Mouse (Mus musculus) heart, postnatal 25 days (tissue): ENCODE data around the gene Mnt. TPM values are rescaled to one million over a fixed set of nuclear protein-coding genes. Genes with fewer than 3 reads are reported as not detected.
"Not testable (repeated sequence)": the region's sequence is repeated elsewhere in the genome, so short reads cannot be mapped to it uniquely, and the experiment has no call there.

Source experiments
- DNase-seq: peaks from one replicate; pipeline ENCODE4 v3.0.0; 2022; ENCODE audit warnings: low spot score
- intact Hi-C: fragments of 180-260 bp; cut with DNase I; formaldehyde crosslinking; loops from one replicate; pipeline ENCODE4 v1.15.1; 2025
- total RNA-seq, 2 experiments: library from RNA; stranded (reverse); gene quantifications; 2 replicates each; pipeline ENCODE4 v1.2.3; 2021

The Mnt gene
- total RNA-seq: 10 to 100 TPM in 1 of 2 experiments, 1 to 10 TPM in 1; 9.8 to 10.6 TPM

DNA sequence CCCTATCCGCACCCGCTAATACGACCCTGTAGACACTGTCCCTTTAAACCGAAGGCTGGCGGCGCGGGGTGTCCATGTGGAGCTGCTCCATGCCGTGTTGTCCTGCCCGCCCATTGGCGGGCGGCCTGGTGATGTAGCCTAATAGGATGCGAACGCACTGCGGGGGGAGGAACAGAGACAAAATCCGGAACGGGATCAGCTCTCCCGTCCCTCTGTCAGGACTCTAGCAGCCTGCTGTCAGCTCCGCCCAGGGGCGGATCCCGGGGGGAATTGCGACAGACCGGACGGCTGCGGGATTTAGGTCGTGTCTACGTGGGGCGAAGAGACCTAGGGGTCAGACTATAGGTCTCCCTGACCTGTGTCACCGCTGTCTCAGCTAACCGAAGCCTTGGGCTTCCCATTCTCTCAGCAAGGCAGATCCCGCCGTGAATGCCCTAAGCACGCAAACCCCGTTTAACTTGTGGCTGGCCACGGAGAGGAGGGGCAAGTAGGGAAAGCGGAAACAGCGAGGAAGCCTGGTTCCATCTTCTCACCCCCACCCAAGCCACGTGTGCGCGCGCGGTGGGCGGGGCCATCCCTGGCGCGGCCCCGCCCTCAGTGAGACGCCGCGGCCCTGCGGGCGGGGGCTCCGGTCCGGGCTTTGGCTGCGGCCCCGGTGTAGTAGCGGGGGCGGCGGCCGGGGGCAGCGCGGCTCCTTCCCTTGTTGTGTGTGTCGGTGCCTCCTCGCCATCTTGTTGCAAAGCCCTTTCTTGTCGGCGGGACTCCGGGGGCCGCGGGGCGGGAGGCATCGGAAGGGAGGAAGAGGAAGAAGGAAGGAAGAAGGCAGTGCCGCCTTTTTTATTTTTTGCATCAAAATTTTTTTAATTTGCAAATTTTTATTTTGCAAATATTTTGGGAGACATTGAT lies at the start of gene Mnt:
Gene Mnt (plus strand): TSS at position 665 of the 906 bp plus-strand sequence.
- intact Hi-C loops: loop anchor here (5.0 to 10.0 kb wide), 2 partner anchors 108 to 1674 kb away; partner anchors contain the start of gene Pafah1b1

DNA sequence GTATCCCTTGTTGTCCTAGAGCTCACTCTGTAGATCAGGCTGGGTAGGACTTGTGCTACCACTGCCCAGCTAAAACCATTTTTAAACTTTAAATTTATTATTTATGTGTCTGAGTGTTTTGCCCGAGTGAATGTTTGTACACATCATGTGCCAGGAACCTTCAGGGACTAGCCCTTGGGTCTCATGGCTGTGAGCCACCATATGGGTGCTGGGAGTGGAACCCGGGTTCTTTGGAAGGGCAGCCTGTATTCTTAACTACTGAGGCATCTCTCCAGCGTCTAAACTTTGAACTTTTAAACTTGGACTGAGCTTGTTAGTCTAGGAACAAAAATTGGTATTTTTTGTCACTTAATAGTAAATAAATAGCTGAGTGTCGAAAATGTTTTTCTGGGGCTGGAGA lies 37.8 kb upstream of the Mnt start:
- DNase-seq: no peak
- intact Hi-C loops: no loop called here

More for the DNA sequence above, at the start of gene Mnt:
- DNase-seq: peak; percentile 99

- DNase-seq: no peak
- intact Hi-C loops: no loop called here
Measured at GRCm38 (mm10) chr11:74800658-74801057, 30.1 kb upstream of the Mnt start.

DNA sequence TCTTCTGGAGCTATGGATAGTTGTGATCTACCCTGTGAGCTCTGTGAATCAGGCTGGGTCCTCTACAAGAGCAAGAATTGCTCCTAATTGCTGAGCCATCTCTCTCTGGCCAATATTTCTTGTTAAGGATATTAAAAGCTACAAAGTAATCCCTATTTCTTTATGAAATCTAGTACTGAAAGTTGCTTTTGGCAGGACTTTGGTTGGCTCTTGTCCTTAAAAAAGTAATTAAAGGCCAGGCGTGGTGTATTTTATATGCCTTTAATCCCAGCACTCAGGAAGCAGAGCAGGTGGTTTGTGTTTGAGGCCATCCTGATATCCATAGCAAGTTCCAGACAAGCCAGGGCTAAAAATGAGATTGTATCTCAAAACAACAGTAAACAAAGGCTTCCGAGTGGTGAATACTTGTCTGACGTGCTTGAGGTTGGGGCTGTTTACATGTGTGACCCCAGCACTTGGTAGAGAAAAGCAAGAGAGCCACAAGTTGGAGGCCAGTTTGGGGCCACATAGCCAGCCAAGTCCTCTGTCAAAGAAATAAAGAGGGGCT lies 26.6 kb upstream of the Mnt start:
- no peak for DNase-seq
- intact Hi-C loops: no loop called here

DNA sequence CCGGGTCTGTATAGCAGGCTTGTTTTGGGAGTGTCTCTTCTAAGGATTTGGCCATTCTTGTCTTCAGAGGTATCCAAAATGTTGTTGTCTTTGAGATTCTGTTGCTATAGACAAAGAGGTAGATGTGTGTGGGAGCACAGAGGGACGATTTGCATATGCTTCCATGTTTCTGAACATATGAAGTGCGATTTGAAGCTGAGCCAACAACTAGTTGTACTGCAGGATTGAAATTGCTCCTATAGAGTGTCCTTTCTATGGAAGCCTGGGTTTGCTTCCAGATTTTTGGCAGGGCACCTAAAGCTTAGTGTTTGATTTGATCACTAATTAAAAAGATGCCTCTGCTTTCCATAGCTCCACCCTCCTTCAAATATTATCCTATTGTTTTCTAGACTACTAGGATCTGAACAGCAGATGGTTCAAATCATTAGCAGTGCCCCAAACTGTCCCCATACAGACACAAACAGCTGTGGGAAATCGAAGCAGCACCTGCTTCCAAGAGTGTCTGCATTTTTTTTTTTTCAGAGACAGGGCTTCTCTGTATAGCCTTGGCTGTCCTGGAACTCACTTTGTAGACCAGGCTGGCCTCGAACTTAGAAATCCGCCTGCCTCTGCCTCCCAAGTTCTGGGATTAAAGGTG lies 23.4 kb upstream of the Mnt start:
- DNase-seq: no peak
- intact Hi-C loops: no loop called here

DNA sequence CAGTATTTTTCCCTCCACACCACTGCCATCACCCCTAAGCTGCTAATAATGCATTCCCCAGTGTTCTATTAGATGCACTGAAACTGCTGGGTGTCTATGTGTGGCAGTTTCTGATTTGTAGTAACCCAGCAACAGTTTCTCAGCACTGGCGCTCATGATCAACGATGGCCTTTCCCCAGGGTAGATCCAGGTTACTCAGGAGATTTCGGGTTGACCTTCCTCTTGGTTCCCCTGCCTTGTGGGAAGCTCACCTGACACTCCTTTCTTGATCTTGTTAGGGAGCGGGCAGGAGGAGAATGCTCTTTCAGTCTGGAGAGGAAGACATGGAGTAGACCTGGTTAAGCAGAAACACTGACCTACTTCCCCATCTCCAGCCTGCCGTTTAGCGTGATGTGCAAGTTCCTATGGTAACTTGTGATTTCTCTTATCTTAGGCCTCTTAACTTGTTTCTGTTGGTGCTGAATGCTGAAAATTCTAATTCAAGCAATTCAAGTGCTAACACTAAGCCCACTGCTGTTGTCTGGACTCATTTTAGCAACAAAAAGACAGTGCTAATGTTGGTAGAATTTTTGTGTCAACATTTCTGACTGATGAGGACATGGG lies 22.4 kb upstream of the Mnt start:
- no peak for DNase-seq
- intact Hi-C loops: no loop called here

GRCm38 (mm10) chr11:74810134-74810533 lies 20.6 kb upstream of the Mnt start:
- intact Hi-C loops: no loop called here

DNA sequence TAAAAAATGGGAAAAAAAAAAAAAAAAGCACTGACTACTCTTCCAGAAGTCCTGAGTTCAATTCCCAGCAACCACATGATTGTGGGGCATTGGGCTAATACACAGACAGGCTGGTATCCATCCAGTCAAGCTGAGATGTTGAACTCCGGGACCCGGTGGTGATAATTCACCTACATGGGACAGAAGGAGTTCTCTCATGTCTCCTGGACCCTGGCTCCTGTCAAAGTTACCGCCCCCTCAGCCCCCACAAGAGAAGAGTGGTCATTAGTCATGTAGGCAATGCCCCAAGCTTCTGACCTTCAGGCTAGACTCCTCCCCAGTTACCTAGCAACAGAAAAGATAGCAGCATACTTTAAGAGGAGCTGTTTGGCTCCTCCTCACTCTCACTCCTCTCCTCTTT lies 19.7 kb upstream of the Mnt start:
- DNase-seq, intact Hi-C loops: not testable (repeated sequence)

More at GRCm38 (mm10) chr11:74810134-74810533, 20.6 kb upstream of the Mnt start:
- DNase-seq: no peak

DNA sequence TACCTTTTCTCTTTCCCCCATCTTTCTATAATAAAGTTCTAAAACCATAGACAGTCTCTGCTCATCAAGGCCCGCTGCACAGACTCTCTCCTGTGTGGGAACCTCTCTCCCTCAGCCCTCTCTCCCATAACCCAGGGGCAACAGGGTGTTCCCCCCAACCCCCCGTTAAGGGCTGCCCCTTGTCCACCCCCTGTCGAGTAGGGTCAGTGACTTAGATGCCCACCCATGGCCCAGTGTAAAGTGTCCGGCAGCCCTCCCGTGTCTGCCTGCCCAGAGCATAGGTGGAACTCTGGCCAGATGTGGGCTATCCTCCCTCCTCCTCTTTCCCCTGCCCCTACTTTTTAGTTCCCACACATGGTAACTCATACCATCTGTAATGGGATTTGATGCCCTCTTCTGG lies 19.2 kb upstream of the Mnt start:
- intact Hi-C loops: no loop called here
- DNase-seq: no peak

DNA sequence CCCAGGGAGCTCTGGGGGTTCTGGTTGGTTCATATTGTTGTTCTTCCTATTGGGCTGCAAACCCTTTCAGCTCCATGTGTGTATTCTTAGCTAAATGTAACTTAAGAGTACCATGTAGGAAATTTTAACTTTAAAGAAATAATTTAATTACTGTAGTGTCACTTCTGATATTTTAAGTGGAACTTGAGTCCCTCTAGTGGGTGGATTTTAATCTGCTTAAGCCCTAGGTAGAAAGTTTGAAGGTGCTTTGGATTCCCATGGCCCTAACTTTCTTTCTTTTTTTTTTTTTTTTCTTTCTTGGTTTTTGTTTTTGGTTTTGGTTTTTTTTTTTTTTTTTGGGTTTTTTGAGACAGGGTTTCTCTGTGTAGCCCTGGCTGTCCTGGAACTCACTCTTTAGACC lies 14.9 kb upstream of the Mnt start:
- DNase-seq: no peak
- intact Hi-C loops: loop anchor here (2.0 kb wide), 1 partner anchor 181 kb away; no protein-coding TSS in a partner anchor

- intact Hi-C loops: loop anchor here (1.0 to 10.0 kb wide), 2 partner anchors 27 to 354 kb away; partner anchors contain the start of gene Ovca2
- no peak for DNase-seq
Measured at GRCm38 (mm10) chr11:74820921-74821320, 9.8 kb upstream of the Mnt start.

DNA sequence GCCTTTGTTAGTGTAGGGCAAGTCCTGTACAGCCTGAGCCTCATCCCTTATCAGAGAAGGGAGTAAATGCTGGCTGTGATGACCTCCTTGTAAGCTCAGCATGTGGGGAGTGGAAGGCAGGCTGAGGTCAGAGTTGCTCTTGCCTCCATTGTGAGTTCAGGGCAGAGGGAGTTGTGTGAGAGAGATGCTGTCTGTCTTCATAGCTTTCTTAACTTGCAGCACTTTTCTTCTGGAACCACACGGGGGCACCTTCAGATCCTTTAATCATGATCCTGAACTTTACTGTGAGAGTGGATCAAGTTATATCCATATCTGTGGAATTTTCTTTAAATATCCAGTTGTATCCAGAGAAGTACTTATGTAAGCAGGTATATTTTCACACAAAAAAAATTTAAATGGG lies 9.3 kb upstream of the Mnt start:
- intact Hi-C loops: loop anchor here (10.0 kb wide), 1 partner anchor 353 kb away; the partner anchor contains the start of gene Ovca2
- no peak for DNase-seq

- intact Hi-C loops: loop anchor here (10.0 kb wide), 1 partner anchor 352 kb away; the partner anchor contains the start of gene Ovca2
- no peak for DNase-seq
Measured at GRCm38 (mm10) chr11:74822746-74823440, 7.8 kb upstream of the Mnt start.

DNA sequence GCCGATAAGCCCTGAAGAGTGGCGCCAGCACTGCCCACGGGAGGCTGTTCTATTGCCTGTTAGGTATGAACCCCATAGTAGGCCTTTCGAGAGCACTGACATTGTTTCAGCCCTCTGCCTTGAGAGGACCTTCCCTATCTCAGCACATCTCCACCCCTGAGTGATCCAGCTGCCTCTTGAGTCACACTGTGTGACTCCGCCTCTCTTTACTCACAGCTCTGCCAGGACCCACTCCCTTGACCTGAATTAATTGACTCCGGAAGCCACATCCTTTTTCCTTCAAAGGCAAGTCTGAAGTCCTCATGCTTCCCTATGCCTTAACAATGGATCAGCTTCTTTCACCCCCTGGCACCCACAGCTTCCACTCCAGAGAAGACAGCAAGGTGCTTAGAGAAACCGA lies 4.6 kb upstream of the Mnt start:
- intact Hi-C loops: loop anchor here (10.0 kb wide), 1 partner anchor 349 kb away; the partner anchor contains the start of gene Ovca2
- no peak for DNase-seq

DNA sequence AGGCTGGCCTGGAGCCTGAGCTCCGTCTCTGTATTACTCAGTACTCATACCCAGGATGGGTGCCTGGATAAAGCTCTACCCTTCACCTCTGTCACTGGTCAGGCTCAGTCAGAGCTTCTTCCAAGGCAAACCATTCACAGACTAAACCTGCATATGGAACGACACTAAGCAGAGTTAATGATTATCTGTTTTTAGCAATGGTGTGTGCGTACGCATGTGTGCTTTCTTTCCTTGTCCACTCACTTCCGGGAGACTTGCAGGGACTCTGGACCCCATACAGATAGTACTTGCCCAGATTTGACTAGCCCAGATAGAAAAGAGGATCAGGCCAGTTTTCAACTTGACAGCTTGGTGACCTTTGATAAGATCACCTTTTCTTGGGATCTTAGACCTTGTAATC lies 4.0 kb upstream of the Mnt start:
- intact Hi-C loops: loop anchor here (10.0 kb wide), 1 partner anchor 348 kb away; the partner anchor contains the start of gene Ovca2
- no peak for DNase-seq

DNA sequence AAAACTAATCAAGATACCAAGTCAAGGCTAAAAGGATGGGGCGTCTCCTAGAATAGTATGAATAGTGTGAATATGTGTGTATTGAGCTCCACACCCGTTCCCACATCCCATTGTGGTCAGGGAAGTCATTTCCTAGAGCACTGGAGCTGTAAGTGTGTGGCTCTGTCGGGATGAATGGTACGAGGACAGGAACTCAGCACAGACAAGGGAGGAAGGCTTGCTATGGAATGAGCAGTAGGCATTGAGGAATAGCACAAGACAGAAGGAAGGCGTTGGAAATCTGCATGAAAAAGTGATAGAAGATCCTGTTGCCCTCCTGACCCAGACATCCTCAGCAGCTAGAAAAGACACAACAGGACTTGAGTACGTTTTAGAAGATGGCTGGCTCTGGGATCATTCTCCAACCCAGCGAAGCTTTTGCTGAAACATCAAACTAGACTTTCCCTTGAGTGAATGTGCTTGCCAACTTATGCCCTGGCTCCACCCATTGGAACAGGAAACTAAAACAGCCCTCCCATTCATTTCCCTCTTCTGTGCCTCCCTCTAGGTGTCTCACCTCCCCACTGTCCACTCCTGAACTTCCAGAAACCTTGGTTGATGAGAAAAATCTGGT lies 2.8 kb upstream of the Mnt start:
- DNase-seq: no peak
- intact Hi-C loops: loop anchor here (10.0 kb wide), 1 partner anchor 347 kb away; the partner anchor contains the start of gene Ovca2

GRCm38 (mm10) chr11:74828404-74828931 lies 2.3 kb upstream of the Mnt start:
- intact Hi-C loops: loop anchor here (10.0 kb wide), 1 partner anchor 346 kb away; the partner anchor contains the start of gene Ovca2
- DNase-seq: no peak

DNA sequence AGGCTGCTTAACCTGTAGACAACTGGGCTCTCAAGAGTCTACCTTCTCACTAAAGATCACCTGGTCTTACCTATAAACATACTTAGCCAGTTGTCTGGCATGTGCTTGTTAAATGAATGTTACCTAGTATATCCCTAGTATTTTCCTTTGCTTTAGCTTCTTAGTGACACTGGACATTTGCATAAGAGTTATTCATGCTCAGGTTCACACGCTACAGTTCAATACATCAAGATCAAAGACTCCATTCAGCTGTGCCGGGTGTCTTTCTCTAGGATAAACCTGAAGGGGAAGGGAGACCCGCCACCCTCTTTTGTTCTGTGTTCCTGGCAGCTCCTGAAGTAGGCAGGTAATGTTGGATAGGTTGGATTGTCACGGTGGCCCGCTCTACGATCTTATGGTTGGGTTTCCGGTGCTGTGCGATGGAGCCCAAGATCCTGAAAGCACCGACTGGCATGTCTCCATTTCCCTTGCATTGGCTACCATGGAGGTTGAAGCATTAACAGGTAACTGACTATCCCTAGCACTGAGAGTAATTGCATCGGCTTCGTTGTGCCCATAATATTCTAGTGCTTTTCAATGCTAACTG lies 1.7 kb upstream of the Mnt start:
- DNase-seq: no peak
- intact Hi-C loops: loop anchor here (10.0 kb wide), 1 partner anchor 346 kb away; the partner anchor contains the start of gene Ovca2
